In genomic region chr7:122020667-122021354, GRCm38 (mm10) we compare ENCODE assay signal across 8 mouse cellular contexts. TPM values are rescaled to one million over a fixed set of nuclear protein-coding genes. Genes with fewer than 3 reads are reported as not detected.
DNase-seq lines count a peak whose midpoint lies in the region; ATAC-seq and TF ChIP-seq lines count a peak whose summit lies in the region.

Gene Gga2 (minus strand): TSS chr7:122021222.

- H3K4me3 ChIP-seq in forebrain, embryonic 15.5 days = peak within 1 kb of the TSS; percentile 70
- H3K4me3 ChIP-seq in layer of hippocampus, adult 2 months = peak within 1 kb of the TSS; percentile 84
- peak within 1 kb of the TSS; percentile 80 for H3K4me3 ChIP-seq in lung, embryonic 14.5 days (ENCODE audit: low read depth, low read length)
- H3K4me3 ChIP-seq in olfactory bulb, adult 2 months (ENCODE audit: insufficient read depth, low read depth, low read length) = peak within 1 kb of the TSS; percentile 97
- peak within 1 kb of the TSS; percentile 73 for H3K4me3 ChIP-seq in thymus, adult 2 months (ENCODE audit: control insufficient read depth, insufficient read depth, low read length)

- H3K27me3 ChIP-seq in forebrain, embryonic 15.5 days = no peaks in the 10 kb centered on the region
- H3K27me3 ChIP-seq in lung, embryonic 14.5 days (ENCODE audit: insufficient read depth, low read length) = no peaks in the 10 kb centered on the region
- H3K27me3 ChIP-seq in thymus, adult 2 months (ENCODE audit: control insufficient read depth, insufficient read depth, low read length) = no peaks in the 10 kb centered on the region

- peak within 1 kb of the TSS; percentile 88 for H3K9ac ChIP-seq in forebrain, embryonic 15.5 days (replicated peaks)
- H3K9ac ChIP-seq in lung, embryonic 14.5 days = peak within 1 kb of the TSS; percentile 77

- H3K4me2 ChIP-seq in forebrain, embryonic 15.5 days (replicated peaks) = peak within 1 kb of the TSS; percentile 61
- H3K4me2 ChIP-seq in lung, embryonic 14.5 days = peak within 1 kb of the TSS; percentile 82

- no peak for TF ChIP-seq CTCF in layer of hippocampus, adult 2 months (conservative IDR thresholded peaks at IDR 0.05)
- TF ChIP-seq CTCF in lung, embryonic 14.5 days (IDR thresholded peaks at IDR 0.05; ENCODE audit: low read depth) = no peak
- TF ChIP-seq CTCF in olfactory bulb, adult 2 months (IDR thresholded peaks at IDR 0.05; ENCODE audit: insufficient read depth, low read depth, low read length) = no peak
- 0 out of 2 replicates have a peak, but pooled peaks have one; percentile 22 for TF ChIP-seq CTCF in thymus, adult 2 months (IDR thresholded peaks at IDR 0.05; ENCODE audit: borderline replicate concordance, control insufficient read depth, extremely low read depth, insufficient read depth, low read length, poor library complexity)

- peak; percentile 94 for TF ChIP-seq POLR2A in olfactory bulb, adult 2 months (IDR thresholded peaks at IDR 0.05; ENCODE audit: insufficient read depth, low read depth, low read length)
- TF ChIP-seq POLR2A in thymus, adult 2 months (IDR thresholded peaks at IDR 0.05; ENCODE audit: control insufficient read depth, extremely low read depth, insufficient read depth, low read length, poor library complexity) = peak; percentile 51; the same call in 1 of the 2 replicates

- no peaks in the 10 kb centered on the region for H3K9me3 ChIP-seq in forebrain, embryonic 15.5 days
- H3K9me3 ChIP-seq in lung, embryonic 14.5 days (ENCODE audit: low read depth, low read length) = no peaks in the 10 kb centered on the region

- H3K36me3 ChIP-seq in forebrain, embryonic 15.5 days = no peaks in the 10 kb centered on the region
- peaks cover 3% of the 10 kb centered on the region; the same call in 1 of the 2 replicates for H3K36me3 ChIP-seq in lung, embryonic 14.5 days (ENCODE audit: insufficient read depth)
- H3K36me3 ChIP-seq in thymus, adult 2 months (ENCODE audit: control insufficient read depth, insufficient read depth, low read length) = no peaks in the 10 kb centered on the region

- intact Hi-C loops in heart, postnatal 25 days (cut with DNase I) = no loop called here

- 0% methylated on average over 50 of the region's 50 CpGs for WGBS in forebrain, embryonic 15.5 days
- WGBS in lung, embryonic 14.5 days = under 1% methylated on average over 50 of the region's 50 CpGs
- 0% methylated on average over 50 of the region's 50 CpGs for WGBS in olfactory bulb, adult 2 months
- WGBS in thymus, adult 2 months = under 1% methylated on average over 50 of the region's 50 CpGs

- ATAC-seq in forebrain, embryonic 15.5 days (replicated peaks) = peak; percentile 85
- peak; percentile 91 for ATAC-seq in lung, embryonic 14.5 days (ENCODE audit: insufficient read depth)

- H3K27ac ChIP-seq in forebrain, embryonic 15.5 days (replicated peaks) = peak within 1 kb of the TSS; percentile 88
- peak within 1 kb of the TSS; percentile 94 for H3K27ac ChIP-seq in layer of hippocampus, adult 2 months
- H3K27ac ChIP-seq in lung, embryonic 14.5 days (ENCODE audit: low read depth) = peak within 1 kb of the TSS; percentile 82
- H3K27ac ChIP-seq in olfactory bulb, adult 2 months (ENCODE audit: insufficient read depth, low read depth, low read length) = peak within 1 kb of the TSS; percentile 81
- H3K27ac ChIP-seq in thymus, adult 2 months (ENCODE audit: control insufficient read depth, insufficient read depth, low read length) = no peak within 1 kb of the TSS

- H3K4me1 ChIP-seq in forebrain, embryonic 15.5 days = peaks cover 27% of the 10 kb centered on the region
- H3K4me1 ChIP-seq in lung, embryonic 14.5 days (ENCODE audit: insufficient read depth) = peaks cover 23% of the 10 kb centered on the region
- H3K4me1 ChIP-seq in olfactory bulb, adult 2 months (ENCODE audit: control insufficient read depth, insufficient read depth, low read length) = peaks cover 15% of the 10 kb centered on the region; the same call in 1 of the 2 replicates
- peaks cover 7% of the 10 kb centered on the region for H3K4me1 ChIP-seq in thymus, adult 2 months (replicated peaks; ENCODE audit: control insufficient read depth, insufficient read depth, low read length)

- DNase-seq in ES-CJ7 (ENCODE audit: low read depth, low spot score) = peak; percentile 91
- peak; percentile 86 for DNase-seq in cerebellum, adult 11 months
- peak; percentile 82 for DNase-seq in heart, postnatal 25 days (ENCODE audit: low spot score)
- DNase-seq in layer of hippocampus, adult 2 months (ENCODE audit: low spot score in 2 of 2) = peak; percentile 83 to 84
- DNase-seq in lung, embryonic 14.5 days = peak; percentile 95
- DNase-seq in thymus, adult 2 months = peak; percentile 88

RNA-seq across cellular contexts. Expression of gene Gga2, which starts in this region (rescaled TPM):
- polyA plus RNA-seq in forebrain, embryonic 15.5 days (2015; fragmentation: Nextera tagmentation; extraction: Ambion mirVana) = 66.7 and 69.4 TPM in 2 replicates
- 10 to 100 TPM; 25.7 to 26.9 TPM for total RNA-seq in heart, postnatal 25 days (2021)
- total RNA-seq in layer of hippocampus, adult 2 months (2021) = 10 to 100 TPM; 29.9 to 32.5 TPM
- polyA plus RNA-seq in lung, embryonic 14.5 days (2014; fragmentation: Nextera tagmentation; extraction: Ambion mirVana) = 73.2 and 76.8 TPM in 2 replicates
- not detected in 2 replicates for polyA plus RNA-seq in olfactory bulb, adult 2 months (2012; ENCODE audit: insufficient read depth, insufficient read length, low replicate concordance, missing spikeins)
- 35.4 and 51.1 TPM in 2 replicates for polyA plus RNA-seq in thymus, adult 2 months (2012; rRNA removed)
